Mouse (Mus musculus): ENCODE data around the gene Trim24. TPM values are rescaled to one million over a fixed set of nuclear protein-coding genes. Genes with fewer than 3 reads are reported as not detected.
"Not testable (repeated sequence)": the region's sequence is repeated elsewhere in the genome, so short reads cannot be mapped to it uniquely, and the experiment has no call there.

Trim24 gene
- polyA plus RNA-seq (2014; fragmentation: Nextera tagmentation; extraction: Ambion mirVana), result 15.8 and 18.1 TPM in 2 replicates

DNA sequence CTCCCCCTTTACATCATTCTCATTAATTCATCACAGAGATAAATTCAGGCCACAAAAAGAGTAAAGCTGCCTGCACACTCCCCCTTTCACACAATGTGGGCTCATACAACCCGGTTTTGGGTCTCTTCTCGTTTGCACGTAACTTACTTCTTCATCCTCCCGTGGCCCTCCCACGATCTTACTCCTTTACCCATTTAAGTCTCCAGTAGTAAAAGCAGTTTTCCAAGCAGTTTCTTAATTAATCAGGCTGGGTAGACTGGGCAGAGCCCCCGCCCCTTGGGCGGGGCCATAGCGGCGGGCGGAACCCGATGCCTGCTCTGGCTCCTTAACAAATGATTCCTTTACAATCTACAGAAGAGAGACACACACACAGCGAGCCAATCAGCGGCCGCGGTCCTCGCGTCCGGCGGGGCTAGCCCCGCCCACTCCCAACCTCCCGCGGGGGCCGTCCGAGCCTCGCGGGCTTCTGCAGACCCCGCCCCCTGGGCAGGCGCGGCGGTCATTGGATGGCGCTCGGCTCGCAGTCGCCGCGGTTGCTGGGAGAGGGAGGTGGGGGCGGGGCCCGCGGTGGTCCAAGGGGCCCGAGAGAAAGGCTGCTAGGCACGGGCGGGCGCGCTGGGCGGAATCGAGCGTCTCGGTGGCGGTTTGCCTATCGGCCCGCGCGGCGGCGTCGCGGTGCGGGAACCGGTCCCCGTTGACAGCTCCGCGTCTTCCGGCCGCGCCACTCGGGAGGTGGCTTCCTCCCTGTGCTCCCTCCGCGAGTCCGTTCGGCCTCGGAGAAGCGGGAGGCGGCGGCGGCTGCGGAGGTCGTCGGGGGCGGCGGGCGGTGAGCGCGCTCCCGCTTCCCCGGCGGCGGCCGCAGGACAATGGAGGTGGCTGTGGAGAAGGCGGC, at the start of gene Trim24:
Gene Trim24, plus strand, starts transcription at position 567 of the 892 bp plus-strand sequence.
- peak within 1 kb of the TSS; percentile 99 for H3K27ac ChIP-seq (replicated peaks; ENCODE audit: low read depth, low read length)
- H3K36me3 ChIP-seq (ENCODE audit: control insufficient read depth, insufficient read depth, low read length), result peaks cover 5% of the 10 kb centered on the region; the same call in 1 of the 2 replicates
- H3K9ac ChIP-seq (ENCODE audit: low read depth, low read length), result peak within 1 kb of the TSS; percentile 97
- ATAC-seq (ENCODE audit: low read depth) (peak; percentile 98), DNase-seq (ENCODE audit: low spot score) (peak; percentile 98)
- peaks cover 35% of the 10 kb centered on the region for H3K9me3 ChIP-seq (ENCODE audit: control insufficient read depth, low read length)
- H3K27me3 ChIP-seq (replicated peaks; ENCODE audit: control insufficient read depth, insufficient read depth, low read length), result no peaks in the 10 kb centered on the region
- WGBS, result 0% methylated on average over 34 of the region's 89 CpGs
- H3K4me3 ChIP-seq (ENCODE audit: low read depth, low read length), result peak within 1 kb of the TSS; percentile 89
- H3K4me2 ChIP-seq (ENCODE audit: low read depth, low read length), result peak within 1 kb of the TSS; percentile 52
- H3K4me1 ChIP-seq (ENCODE audit: control insufficient read depth, insufficient read depth, low read length), result no peaks in the 10 kb centered on the region

DNA sequence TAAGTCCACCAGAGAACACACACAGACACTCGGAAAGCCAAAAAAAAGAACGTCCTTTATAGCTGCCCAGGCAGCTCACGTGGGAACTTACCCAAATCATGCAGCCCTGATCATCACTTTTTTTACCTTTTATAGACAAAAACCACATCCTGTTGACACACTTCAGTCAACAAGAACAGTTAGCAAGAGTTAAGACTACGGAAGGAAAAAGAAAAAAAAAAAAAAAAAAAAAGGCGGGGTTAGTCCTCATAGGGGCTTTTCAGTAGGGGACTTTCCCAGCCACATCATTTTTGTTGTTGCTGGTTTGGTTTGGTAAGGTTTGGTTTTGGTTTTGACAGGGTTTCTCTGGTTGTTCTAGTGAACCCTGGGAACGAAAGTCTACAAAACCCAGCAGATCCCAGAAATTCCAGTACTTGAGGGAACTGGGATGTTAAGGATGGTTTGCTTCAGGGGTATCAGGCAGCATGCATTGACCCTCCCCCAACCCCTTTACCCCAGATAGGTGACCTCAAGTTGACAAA, 49.0 kb upstream of the Trim24 start:
- ATAC-seq (ENCODE audit: low read depth) (no peak), DNase-seq (ENCODE audit: low spot score) (no peak)
- no peak overlapping the region for H3K4me3 ChIP-seq (ENCODE audit: low read depth, low read length)
- no peaks in the 10 kb centered on the region for H3K9me3 ChIP-seq (ENCODE audit: control insufficient read depth, low read length)
- no peaks in the 10 kb centered on the region for H3K36me3 ChIP-seq (ENCODE audit: control insufficient read depth, insufficient read depth, low read length)
- WGBS, result 87% methylated on average over 6 of the region's 6 CpGs
- H3K27me3 ChIP-seq (replicated peaks; ENCODE audit: control insufficient read depth, insufficient read depth, low read length), result no peaks in the 10 kb centered on the region
- H3K27ac ChIP-seq (replicated peaks; ENCODE audit: low read depth, low read length), result no peak overlapping the region
- H3K4me2 ChIP-seq (ENCODE audit: low read depth, low read length), result no peak overlapping the region
- no peaks in the 10 kb centered on the region for H3K4me1 ChIP-seq (ENCODE audit: control insufficient read depth, insufficient read depth, low read length)
- H3K9ac ChIP-seq (ENCODE audit: low read depth, low read length), result no peak overlapping the region

DNA sequence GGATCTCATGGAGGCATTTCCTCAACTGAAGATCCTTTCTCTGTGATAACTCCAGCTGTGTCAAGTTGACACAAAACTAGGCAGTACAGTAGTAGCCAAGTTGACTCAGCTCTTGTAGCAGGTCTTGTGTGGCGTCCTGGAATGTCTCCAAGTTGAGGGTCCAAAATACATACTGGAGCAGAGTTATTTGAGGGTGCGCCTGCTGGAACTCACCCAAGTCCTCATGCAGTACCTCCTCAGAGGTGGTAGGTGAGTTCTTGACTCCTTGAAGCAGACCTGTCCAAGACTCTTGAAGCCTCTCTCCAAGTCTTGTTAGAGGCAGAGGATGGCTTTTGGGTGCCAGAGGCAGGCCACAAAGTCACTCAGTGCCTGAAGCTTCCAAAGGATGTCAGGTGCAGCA, 48.2 kb upstream of the Trim24 start:
- no peak overlapping the region for H3K27ac ChIP-seq (replicated peaks; ENCODE audit: low read depth, low read length)

DNA sequence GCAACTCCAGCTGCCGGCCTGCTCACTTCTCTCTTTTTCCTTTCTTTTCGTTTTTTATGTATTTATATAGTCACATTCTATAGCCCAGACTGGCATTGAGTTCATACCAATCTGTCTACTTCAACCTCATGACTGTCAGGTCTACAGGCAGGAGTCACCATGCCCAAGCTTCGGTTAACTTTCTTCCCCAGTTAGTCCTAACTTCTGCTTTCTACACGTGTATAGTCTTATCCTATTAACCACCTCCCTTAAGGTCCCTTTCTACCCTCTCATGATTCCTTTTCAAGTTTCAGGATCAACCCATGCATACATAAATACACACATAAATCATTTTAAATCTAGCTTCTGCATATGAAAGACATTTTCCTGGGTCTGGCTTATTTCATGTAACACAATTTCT, 46.9 kb upstream of the Trim24 start:
- H3K4me2 ChIP-seq (ENCODE audit: low read depth, low read length), result no peak overlapping the region
- no peaks in the 10 kb centered on the region for H3K9me3 ChIP-seq (ENCODE audit: control insufficient read depth, low read length)
- H3K4me1 ChIP-seq (ENCODE audit: control insufficient read depth, insufficient read depth, low read length), result no peaks in the 10 kb centered on the region
- H3K36me3 ChIP-seq (ENCODE audit: control insufficient read depth, insufficient read depth, low read length), result no peaks in the 10 kb centered on the region
- WGBS, result 76% methylated on average over 4 of the region's 4 CpGs
- no peak for DNase-seq (ENCODE audit: low spot score)
- no peak overlapping the region for H3K9ac ChIP-seq (ENCODE audit: low read depth, low read length)
- no peaks in the 10 kb centered on the region for H3K27me3 ChIP-seq (replicated peaks; ENCODE audit: control insufficient read depth, insufficient read depth, low read length)
- no peak overlapping the region for H3K27ac ChIP-seq (replicated peaks; ENCODE audit: low read depth, low read length)
- no peak for ATAC-seq (ENCODE audit: low read depth)
- H3K4me3 ChIP-seq (ENCODE audit: low read depth, low read length), result no peak overlapping the region

More for the DNA sequence above, 48.2 kb upstream of the Trim24 start:
- Histone ChIP-seq H3K36me3 (ENCODE audit: control insufficient read depth, insufficient read depth, low read length) (no peaks in the 10 kb centered on the region), H3K4me2 (ENCODE audit: low read depth, low read length) (no peak overlapping the region), H3K9me3 (ENCODE audit: control insufficient read depth, low read length) (no peaks in the 10 kb centered on the region), H3K4me3 (ENCODE audit: low read depth, low read length) (no peak overlapping the region), H3K9ac (ENCODE audit: low read depth, low read length) (no peak overlapping the region), H3K27me3 (replicated peaks; ENCODE audit: control insufficient read depth, insufficient read depth, low read length) (no peaks in the 10 kb centered on the region), H3K4me1 (ENCODE audit: control insufficient read depth, insufficient read depth, low read length) (no peaks in the 10 kb centered on the region)
- DNase-seq (ENCODE audit: low spot score), result no peak
- WGBS, result 82% methylated on average over 2 of the region's 2 CpGs
- ATAC-seq (ENCODE audit: low read depth), result no peak

DNA sequence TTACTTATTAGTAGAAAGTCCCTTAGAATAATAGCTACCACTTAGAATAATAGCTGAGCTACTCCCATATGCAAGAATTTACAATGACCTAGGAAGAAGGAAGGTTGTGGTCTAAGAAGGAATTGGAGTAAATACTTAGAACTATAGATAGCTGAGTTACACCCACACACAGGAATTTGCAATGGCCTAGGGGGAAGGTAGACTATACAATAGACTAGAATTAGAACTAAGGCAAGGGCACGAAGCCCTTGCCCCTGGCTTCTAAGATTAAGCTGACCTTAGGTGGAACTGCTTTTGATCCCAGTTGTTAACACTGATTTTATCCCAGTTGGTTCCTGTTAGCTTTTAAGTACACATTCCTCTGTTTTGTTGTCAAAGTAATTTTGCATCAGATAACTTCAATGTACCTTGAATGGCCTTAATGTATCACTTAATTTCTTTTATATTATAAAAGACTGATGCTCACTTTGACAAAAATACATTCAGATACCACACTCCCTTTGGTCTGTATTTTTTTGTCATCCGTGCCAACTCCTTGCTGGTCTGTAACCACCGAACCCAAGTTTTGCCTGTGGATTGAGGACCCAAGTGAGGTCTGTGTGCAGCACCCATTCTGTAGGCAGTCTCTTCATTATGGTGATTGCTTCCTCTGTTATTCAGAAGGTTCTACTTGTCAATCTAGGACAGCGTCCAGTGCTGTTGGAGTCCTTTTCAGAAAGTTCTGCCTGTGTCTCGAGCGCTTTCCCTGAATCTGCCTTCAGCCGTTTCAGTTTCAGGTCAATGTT, 45.1 kb upstream of the Trim24 start:
- not testable (repeated sequence) for DNase-seq (ENCODE audit: low spot score); H3K9me3 ChIP-seq (ENCODE audit: control insufficient read depth, low read length); H3K9ac ChIP-seq (ENCODE audit: low read depth, low read length); H3K27ac ChIP-seq (replicated peaks; ENCODE audit: low read depth, low read length); ATAC-seq (ENCODE audit: low read depth); H3K36me3 ChIP-seq (ENCODE audit: control insufficient read depth, insufficient read depth, low read length); H3K4me2 ChIP-seq (ENCODE audit: low read depth, low read length); H3K4me3 ChIP-seq (ENCODE audit: low read depth, low read length); H3K4me1 ChIP-seq (ENCODE audit: control insufficient read depth, insufficient read depth, low read length); H3K27me3 ChIP-seq (replicated peaks; ENCODE audit: control insufficient read depth, insufficient read depth, low read length)
- 85% methylated on average over 7 of the region's 7 CpGs for WGBS

DNA sequence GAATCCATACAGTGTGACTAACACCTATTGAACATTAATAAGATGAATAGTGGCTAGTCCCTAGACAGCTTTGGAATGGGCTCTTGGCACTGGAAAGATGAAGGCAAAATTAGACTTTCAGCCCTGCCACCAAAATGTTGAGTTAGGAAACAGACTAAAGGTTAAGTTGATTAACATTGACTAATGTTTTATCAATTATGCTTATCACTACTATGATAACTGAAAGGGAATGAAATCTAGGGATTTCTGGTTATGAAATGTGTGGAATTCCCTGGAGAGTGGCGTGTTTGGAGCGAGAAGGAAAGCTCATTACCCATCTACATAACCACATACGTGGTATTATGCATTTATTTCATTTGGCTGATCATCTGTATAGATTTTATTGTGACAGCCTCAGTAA, 41.7 kb upstream of the Trim24 start:
- H3K4me2 ChIP-seq (ENCODE audit: low read depth, low read length), result no peak overlapping the region
- peaks cover 12% of the 10 kb centered on the region; the same call in 1 of the 2 replicates for H3K9me3 ChIP-seq (ENCODE audit: control insufficient read depth, low read length)
- no peak overlapping the region for H3K9ac ChIP-seq (ENCODE audit: low read depth, low read length)
- no peaks in the 10 kb centered on the region for H3K27me3 ChIP-seq (replicated peaks; ENCODE audit: control insufficient read depth, insufficient read depth, low read length)
- WGBS, result 84% methylated on average over 3 of the region's 3 CpGs
- DNase-seq (ENCODE audit: low spot score), result no peak
- no peak overlapping the region for H3K27ac ChIP-seq (replicated peaks; ENCODE audit: low read depth, low read length)
- H3K4me1 ChIP-seq (ENCODE audit: control insufficient read depth, insufficient read depth, low read length), result no peaks in the 10 kb centered on the region
- no peak overlapping the region for H3K4me3 ChIP-seq (ENCODE audit: low read depth, low read length)
- no peaks in the 10 kb centered on the region for H3K36me3 ChIP-seq (ENCODE audit: control insufficient read depth, insufficient read depth, low read length)
- no peak for ATAC-seq (ENCODE audit: low read depth)

DNA sequence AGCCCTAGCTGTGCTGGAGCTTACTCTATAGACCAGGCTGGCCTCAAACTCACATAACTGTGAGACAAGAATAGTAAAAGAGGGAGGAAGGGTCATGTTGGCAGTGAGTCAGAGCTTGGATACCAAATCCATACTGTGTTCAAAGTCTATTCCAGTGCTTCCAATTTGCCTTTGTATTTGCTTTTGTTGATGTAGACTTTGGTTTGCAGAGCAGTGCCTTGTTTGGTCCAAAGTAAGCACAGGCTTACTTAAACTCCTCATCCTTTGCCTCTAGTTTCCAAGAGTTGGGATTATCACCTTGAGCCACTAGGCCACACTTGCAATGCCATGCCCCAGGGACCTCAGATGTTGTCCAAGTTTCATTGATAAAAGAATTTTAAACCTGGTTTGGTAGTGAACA, 41.0 kb upstream of the Trim24 start:
- DNase-seq (ENCODE audit: low spot score) (no peak), ATAC-seq (ENCODE audit: low read depth) (no peak)
- peaks cover 12% of the 10 kb centered on the region; the same call in 1 of the 2 replicates for H3K9me3 ChIP-seq (ENCODE audit: control insufficient read depth, low read length)
- no peak overlapping the region for H3K27ac ChIP-seq (replicated peaks; ENCODE audit: low read depth, low read length)
- H3K4me3 ChIP-seq (ENCODE audit: low read depth, low read length), result no peak overlapping the region
- H3K27me3 ChIP-seq (replicated peaks; ENCODE audit: control insufficient read depth, insufficient read depth, low read length), result no peaks in the 10 kb centered on the region
- H3K36me3 ChIP-seq (ENCODE audit: control insufficient read depth, insufficient read depth, low read length), result no peaks in the 10 kb centered on the region
- no peaks in the 10 kb centered on the region for H3K4me1 ChIP-seq (ENCODE audit: control insufficient read depth, insufficient read depth, low read length)
- H3K9ac ChIP-seq (ENCODE audit: low read depth, low read length), result no peak overlapping the region
- H3K4me2 ChIP-seq (ENCODE audit: low read depth, low read length), result no peak overlapping the region

DNA sequence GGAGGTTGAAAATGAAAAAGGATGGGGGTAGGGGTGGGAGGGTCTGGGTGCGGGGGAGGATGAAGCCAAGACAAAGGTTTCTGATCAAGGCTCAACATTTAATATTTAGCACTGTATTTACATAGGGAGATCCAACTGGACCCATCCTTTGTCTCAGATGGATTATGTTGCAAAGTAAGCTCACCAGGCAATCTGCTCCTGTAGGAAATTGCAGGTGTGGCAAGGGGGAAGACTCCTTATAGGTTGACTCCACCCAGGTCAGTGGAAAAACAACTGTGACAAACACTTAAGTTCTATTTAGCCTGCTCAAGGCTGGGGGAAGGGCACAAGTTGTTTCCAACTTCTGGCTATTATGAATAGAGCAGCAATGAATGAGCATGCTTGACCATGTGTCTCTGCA, 36.9 kb upstream of the Trim24 start:
- Histone ChIP-seq H3K9ac (ENCODE audit: low read depth, low read length) (no peak overlapping the region), H3K4me2 (ENCODE audit: low read depth, low read length) (no peak overlapping the region), H3K9me3 (ENCODE audit: control insufficient read depth, low read length) (peaks cover 12% of the 10 kb centered on the region; the same call in 1 of the 2 replicates), H3K4me3 (ENCODE audit: low read depth, low read length) (no peak overlapping the region), H3K27ac (replicated peaks; ENCODE audit: low read depth, low read length) (no peak overlapping the region), H3K36me3 (ENCODE audit: control insufficient read depth, insufficient read depth, low read length) (no peaks in the 10 kb centered on the region), H3K4me1 (ENCODE audit: control insufficient read depth, insufficient read depth, low read length) (no peaks in the 10 kb centered on the region), H3K27me3 (replicated peaks; ENCODE audit: control insufficient read depth, insufficient read depth, low read length) (no peaks in the 10 kb centered on the region)
- DNase-seq (ENCODE audit: low spot score) (no peak), ATAC-seq (ENCODE audit: low read depth) (no peak)
- WGBS, result 88% methylated on average over 1 of the region's 1 CpGs

Data from embryonic facial prominence, embryonic 14.5 days (tissue).